Mouse (Mus musculus): Measurements from ENCODE around the gene Snrnp200. TPM values are rescaled to one million over a fixed set of nuclear protein-coding genes. Genes with fewer than 3 reads are reported as not detected.

The Snrnp200 gene
- total RNA-seq, 2 experiments from 2014 or later = 33.0 to 39.4 TPM

Other genes with a start within 250 kb of the Snrnp200 start
- gene Ap4e1, start 199.7 kb upstream of the Snrnp200 start, total RNA-seq (2021) = 1 to 10 TPM; 6.6 to 8.7 TPM
- 10 to 100 TPM; 11.6 to 11.7 TPM for gene Blvra, start 137.7 kb upstream of the Snrnp200 start, total RNA-seq (2021)
- 1 to 10 TPM; 1.5 to 1.8 TPM for gene Ncaph, start 74.4 kb upstream of the Snrnp200 start, total RNA-seq (2021)
- 1 to 10 TPM; 5.2 TPM for gene Itpripl1, start 64.9 kb upstream of the Snrnp200 start, total RNA-seq (2021)
- gene 1810024B03Rik, start 106 bp upstream of the Snrnp200 start, total RNA-seq (2021) = under 1 TPM; 0.46 to 0.89 TPM
- 10 to 100 TPM; 48.6 to 51.0 TPM for gene Ciao1, start 39.4 kb downstream of the Snrnp200 start, total RNA-seq (2021)
- 10 to 100 TPM; 21.0 TPM for gene Tmem127, start 39.5 kb downstream of the Snrnp200 start, total RNA-seq (2021)
- 100 to 1,000 TPM in 1 of 2 experiments, 10 to 100 TPM in 1; 89.2 to 110 TPM for gene Stard7, start 61.8 kb downstream of the Snrnp200 start, total RNA-seq (2021)
- gene Dusp2, start 127.8 kb downstream of the Snrnp200 start, total RNA-seq (2021) = 1 to 10 TPM in 1 of 2 experiments, under 1 TPM in 1; 0.72 to 1.3 TPM
- gene Astl, start 130.3 kb downstream of the Snrnp200 start, total RNA-seq (2021) = not detected
- under 1 TPM; 0.48 to 0.86 TPM for gene Adra2b, start 154.8 kb downstream of the Snrnp200 start, total RNA-seq (2021)
- not detected for gene Gpat2, start 216.8 kb downstream of the Snrnp200 start, total RNA-seq (2021)
- 10 to 100 TPM; 22.0 to 22.7 TPM for gene Fahd2a, start 236.2 kb downstream of the Snrnp200 start, total RNA-seq (2021)